Mouse (Mus musculus): ENCODE data around the gene Cd8b1. TPM values are rescaled to one million over a fixed set of nuclear protein-coding genes. Genes with fewer than 3 reads are reported as not detected.

The Cd8b1 gene
- not detected in 2 replicates for polyA plus RNA-seq (2012; rRNA removed)

GRCm38 (mm10) chr6:71322491-71322921, at the start of gene Cd8b1:
TSS of gene Cd8b1 (plus strand) at chr6:71322788.
- DNase-seq, result no peak
- no peak within 1 kb of the TSS for H3K4me3 ChIP-seq (replicated peaks; ENCODE audit: insufficient read depth, low read depth, low read length)
- H3K27ac ChIP-seq (ENCODE audit: insufficient read depth, low read length), result no peak within 1 kb of the TSS
- TF ChIP-seq CTCF (IDR thresholded peaks at IDR 0.05; ENCODE audit: borderline replicate concordance, insufficient read depth, low read depth, low read length) (no peak), POLR2A (IDR thresholded peaks at IDR 0.05; ENCODE audit: borderline replicate concordance, insufficient read depth, low read length) (no peak)
- no peaks in the 10 kb centered on the region for H3K27me3 ChIP-seq (ENCODE audit: control insufficient read depth, insufficient read depth, low read length)
- 84% methylated on average over 7 of the region's 7 CpGs for WGBS
- H3K4me1 ChIP-seq (ENCODE audit: control insufficient read depth, insufficient read depth, low read length), result no peaks in the 10 kb centered on the region

- WGBS, result 93% methylated on average over 1 of the region's 1 CpGs
- TF ChIP-seq POLR2A (IDR thresholded peaks at IDR 0.05; ENCODE audit: borderline replicate concordance, insufficient read depth, low read length) (no peak), CTCF (IDR thresholded peaks at IDR 0.05; ENCODE audit: borderline replicate concordance, insufficient read depth, low read depth, low read length) (no peak)
- no peak for DNase-seq
- H3K4me3 ChIP-seq (replicated peaks; ENCODE audit: insufficient read depth, low read depth, low read length), result no peak overlapping the region
- H3K4me1 ChIP-seq (ENCODE audit: control insufficient read depth, insufficient read depth, low read length), result no peaks in the 10 kb centered on the region; the same call in 1 of the 2 replicates
- no peaks in the 10 kb centered on the region for H3K27me3 ChIP-seq (ENCODE audit: control insufficient read depth, insufficient read depth, low read length)
- no peak overlapping the region for H3K27ac ChIP-seq (ENCODE audit: insufficient read depth, low read length)
These were observed 48.9 kb upstream of the Cd8b1 start for GRCm38 (mm10) chr6:71273715-71274114.

GRCm38 (mm10) chr6:71274621-71275020, 48.0 kb upstream of the Cd8b1 start:
- WGBS, result 97% methylated on average over 1 of the region's 1 CpGs
- Histone ChIP-seq H3K27ac (ENCODE audit: insufficient read depth, low read length) (no peak overlapping the region), H3K27me3 (ENCODE audit: control insufficient read depth, insufficient read depth, low read length) (no peaks in the 10 kb centered on the region), H3K4me1 (ENCODE audit: control insufficient read depth, insufficient read depth, low read length) (no peaks in the 10 kb centered on the region; the same call in 1 of the 2 replicates), H3K4me3 (replicated peaks; ENCODE audit: insufficient read depth, low read depth, low read length) (no peak overlapping the region)
- no peak for DNase-seq
- TF ChIP-seq POLR2A (IDR thresholded peaks at IDR 0.05; ENCODE audit: borderline replicate concordance, insufficient read depth, low read length) (no peak), CTCF (IDR thresholded peaks at IDR 0.05; ENCODE audit: borderline replicate concordance, insufficient read depth, low read depth, low read length) (no peak)

GRCm38 (mm10) chr6:71279418-71279817, 43.2 kb upstream of the Cd8b1 start:
- no peaks in the 10 kb centered on the region for H3K4me1 ChIP-seq (ENCODE audit: control insufficient read depth, insufficient read depth, low read length)
- 10% methylated on average over 1 of the region's 1 CpGs for WGBS
- H3K27ac ChIP-seq (ENCODE audit: insufficient read depth, low read length), result no peak overlapping the region
- no peak overlapping the region for H3K4me3 ChIP-seq (replicated peaks; ENCODE audit: insufficient read depth, low read depth, low read length)
- no peaks in the 10 kb centered on the region for H3K27me3 ChIP-seq (ENCODE audit: control insufficient read depth, insufficient read depth, low read length)
- TF ChIP-seq CTCF (IDR thresholded peaks at IDR 0.05; ENCODE audit: borderline replicate concordance, insufficient read depth, low read depth, low read length), result no peak
- TF ChIP-seq POLR2A (IDR thresholded peaks at IDR 0.05; ENCODE audit: borderline replicate concordance, insufficient read depth, low read length), result no peak
- no peak for DNase-seq

- Histone ChIP-seq H3K27me3 (ENCODE audit: control insufficient read depth, insufficient read depth, low read length) (no peaks in the 10 kb centered on the region), H3K4me3 (replicated peaks; ENCODE audit: insufficient read depth, low read depth, low read length) (no peak overlapping the region), H3K4me1 (ENCODE audit: control insufficient read depth, insufficient read depth, low read length) (no peaks in the 10 kb centered on the region), H3K27ac (ENCODE audit: insufficient read depth, low read length) (no peak overlapping the region)
- TF ChIP-seq CTCF (IDR thresholded peaks at IDR 0.05; ENCODE audit: borderline replicate concordance, insufficient read depth, low read depth, low read length) (no peak), POLR2A (IDR thresholded peaks at IDR 0.05; ENCODE audit: borderline replicate concordance, insufficient read depth, low read length) (no peak)
- DNase-seq, result no peak
- 90% methylated on average over 14 of the region's 14 CpGs for WGBS
These were observed 29.1 kb upstream of the Cd8b1 start for GRCm38 (mm10) chr6:71293509-71293908.

- Histone ChIP-seq H3K27me3 (ENCODE audit: control insufficient read depth, insufficient read depth, low read length) (no peaks in the 10 kb centered on the region), H3K4me3 (replicated peaks; ENCODE audit: insufficient read depth, low read depth, low read length) (no peak overlapping the region), H3K27ac (ENCODE audit: insufficient read depth, low read length) (no peak overlapping the region), H3K4me1 (ENCODE audit: control insufficient read depth, insufficient read depth, low read length) (no peaks in the 10 kb centered on the region)
- WGBS, result 75% methylated on average over 6 of the region's 6 CpGs
- TF ChIP-seq POLR2A (IDR thresholded peaks at IDR 0.05; ENCODE audit: borderline replicate concordance, insufficient read depth, low read length), result no peak
- DNase-seq, result no peak
These were observed 27.3 kb upstream of the Cd8b1 start for GRCm38 (mm10) chr6:71295303-71295702.

- no peaks in the 10 kb centered on the region for H3K4me1 ChIP-seq (ENCODE audit: control insufficient read depth, insufficient read depth, low read length)
- H3K27ac ChIP-seq (ENCODE audit: insufficient read depth, low read length), result no peak overlapping the region
- WGBS, result 68% methylated on average over 2 of the region's 2 CpGs
- no peak overlapping the region for H3K4me3 ChIP-seq (replicated peaks; ENCODE audit: insufficient read depth, low read depth, low read length)
- TF ChIP-seq CTCF (IDR thresholded peaks at IDR 0.05; ENCODE audit: borderline replicate concordance, insufficient read depth, low read depth, low read length) (no peak), POLR2A (IDR thresholded peaks at IDR 0.05; ENCODE audit: borderline replicate concordance, insufficient read depth, low read length) (no peak)
- DNase-seq, result no peak
- no peaks in the 10 kb centered on the region; the same call in 1 of the 2 replicates for H3K27me3 ChIP-seq (ENCODE audit: control insufficient read depth, insufficient read depth, low read length)
These were observed 24.5 kb upstream of the Cd8b1 start for GRCm38 (mm10) chr6:71298051-71298450.

- Histone ChIP-seq H3K4me3 (replicated peaks; ENCODE audit: insufficient read depth, low read depth, low read length) (no peak overlapping the region), H3K27ac (ENCODE audit: insufficient read depth, low read length) (no peak overlapping the region), H3K27me3 (ENCODE audit: control insufficient read depth, insufficient read depth, low read length) (no peaks in the 10 kb centered on the region; the same call in 1 of the 2 replicates), H3K4me1 (ENCODE audit: control insufficient read depth, insufficient read depth, low read length) (no peaks in the 10 kb centered on the region)
- 45% methylated on average over 3 of the region's 3 CpGs for WGBS
- DNase-seq, result peak in 1 of 2 experiments; percentile 27
- TF ChIP-seq CTCF (IDR thresholded peaks at IDR 0.05; ENCODE audit: borderline replicate concordance, insufficient read depth, low read depth, low read length) (peak; percentile 54), POLR2A (IDR thresholded peaks at IDR 0.05; ENCODE audit: borderline replicate concordance, insufficient read depth, low read length) (no peak)
These were observed 23.8 kb upstream of the Cd8b1 start for GRCm38 (mm10) chr6:71298751-71299150.

All from cerebellum, adult 2 months (tissue).